Mouse (Mus musculus) WW6 (cell line): ENCODE measurements around the gene Fbln7.
A peak's percentile ranks its signal among the peaks of the same experiment; 100 is the strongest.

Experiments used
- DNase-seq: peaks from one replicate; pipeline ENCODE4 v3.0.0-alpha.2; 2013; ENCODE audit warnings: low read depth, low spot score

The Fbln7 gene

DNA sequence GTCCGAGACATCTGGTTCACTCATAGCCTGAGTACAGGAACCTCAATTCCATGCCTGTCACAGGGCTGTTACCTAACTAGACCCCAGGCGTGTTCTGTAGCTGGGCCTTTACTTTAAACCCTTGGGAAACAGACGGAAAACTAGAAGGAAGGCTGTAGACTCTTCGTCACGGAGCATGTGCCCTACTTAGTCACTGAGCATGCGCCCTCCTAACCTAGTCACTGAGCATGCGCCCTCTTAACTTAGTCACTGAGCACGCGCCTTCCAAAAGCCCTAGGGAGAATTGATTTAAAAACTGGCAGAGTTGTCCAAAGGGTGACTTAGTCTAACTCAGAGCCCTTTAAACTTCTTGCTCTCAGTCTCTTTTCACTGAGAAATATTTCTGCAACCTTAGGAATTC lies at the start of gene Fbln7:
Gene Fbln7, plus strand, starts transcription at position 346 of the 400 bp plus-strand sequence.
- DNase-seq, result no peak

- DNase-seq, result no peak
These were observed 46.5 kb upstream of the Fbln7 start for GRCm38 (mm10) chr2:128816311-128816710.

- DNase-seq, result no peak
These were observed 45.9 kb upstream of the Fbln7 start for GRCm38 (mm10) chr2:128816916-128817315.

- peak; percentile 33 for DNase-seq
These were observed 45.4 kb upstream of the Fbln7 start for GRCm38 (mm10) chr2:128817387-128817785.

GRCm38 (mm10) chr2:128817786-128818681 lies 44.7 kb upstream of the Fbln7 start, which contains the start of gene Tmem87b:
Gene Tmem87b (plus strand): TSS chr2:128818118.
- DNase-seq, result peak; percentile 76

DNA sequence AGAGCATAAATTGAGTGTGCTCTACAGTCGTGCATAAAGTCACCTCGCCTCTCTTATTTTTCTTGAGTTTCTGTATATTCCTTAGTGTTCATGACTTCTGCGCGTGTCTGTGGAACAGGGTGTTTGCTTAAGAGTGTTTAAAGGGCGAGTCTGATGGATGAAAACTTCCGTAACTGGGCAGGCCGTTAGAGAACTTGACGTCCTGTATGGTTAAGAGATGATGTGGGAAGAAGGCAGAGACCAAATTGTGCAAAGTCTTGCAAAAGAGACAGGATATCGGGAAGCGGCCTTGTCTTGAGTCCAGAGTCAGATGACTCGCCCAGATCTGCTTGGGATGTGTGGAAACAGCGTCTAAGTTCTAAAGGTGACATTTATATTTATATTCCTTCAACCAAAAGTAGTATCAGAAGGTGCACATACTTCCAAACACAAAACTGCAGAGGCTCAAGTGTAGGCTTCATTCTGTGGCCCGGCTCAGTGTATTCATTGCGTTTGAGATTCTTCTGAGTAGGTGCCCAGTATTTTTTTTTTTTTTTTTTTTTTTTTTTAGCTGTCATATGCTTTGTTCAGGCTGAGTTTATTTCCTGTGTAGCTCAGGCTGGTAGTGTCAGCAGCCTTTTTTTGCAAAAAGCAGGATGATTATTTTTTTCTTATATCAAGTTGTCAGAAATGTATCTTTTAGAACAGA lies 43.7 kb upstream of the Fbln7 start:
- no peak for DNase-seq

GRCm38 (mm10) chr2:128820631-128821030 lies 42.1 kb upstream of the Fbln7 start:
- DNase-seq, result no peak

DNA sequence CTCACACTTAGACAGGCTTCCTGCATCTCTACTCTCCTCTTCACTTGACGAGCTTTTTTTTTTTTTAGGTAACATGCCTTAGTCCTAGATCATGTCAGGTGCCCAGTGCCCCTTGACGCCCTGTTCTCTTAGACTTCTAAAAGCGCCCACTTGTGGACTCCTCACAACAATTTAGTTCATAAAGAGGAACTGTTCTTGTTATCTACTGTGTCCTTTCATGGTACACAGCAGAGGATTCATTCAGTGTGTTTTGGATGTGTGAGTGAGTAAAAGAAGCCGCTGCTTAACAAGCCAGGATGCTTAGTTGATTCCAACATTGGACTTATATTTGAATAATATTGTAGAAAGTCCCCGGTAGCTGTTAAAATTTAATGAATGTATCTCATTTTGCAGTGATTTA lies 38.9 kb upstream of the Fbln7 start:
- no peak for DNase-seq

- no peak for DNase-seq
These were observed 35.0 kb upstream of the Fbln7 start for GRCm38 (mm10) chr2:128827787-128828186.

DNA sequence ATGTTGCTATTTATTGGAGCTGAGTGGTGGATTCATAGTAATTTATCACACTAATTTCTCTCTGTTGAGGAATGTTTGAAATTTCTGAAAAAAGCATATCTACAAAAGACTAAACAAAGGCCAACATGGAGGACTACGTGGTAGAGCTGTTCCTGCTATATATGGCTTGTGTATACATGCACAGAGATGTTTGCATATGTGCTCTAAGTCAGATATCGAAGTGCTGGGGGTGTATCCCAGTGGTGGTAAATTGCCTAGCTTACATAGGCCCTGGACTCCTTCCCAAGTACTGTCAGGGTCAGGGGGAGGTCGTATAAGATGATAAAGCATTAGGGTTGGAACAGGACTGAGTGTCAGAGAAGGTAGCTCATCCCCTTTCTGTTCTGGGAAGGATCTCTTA lies 30.2 kb upstream of the Fbln7 start:
- no peak for DNase-seq

GRCm38 (mm10) chr2:128833035-128833434 lies 29.7 kb upstream of the Fbln7 start:
- DNase-seq, result no peak

- no peak for DNase-seq
These were observed 29.3 kb upstream of the Fbln7 start for GRCm38 (mm10) chr2:128833435-128833834.

DNA sequence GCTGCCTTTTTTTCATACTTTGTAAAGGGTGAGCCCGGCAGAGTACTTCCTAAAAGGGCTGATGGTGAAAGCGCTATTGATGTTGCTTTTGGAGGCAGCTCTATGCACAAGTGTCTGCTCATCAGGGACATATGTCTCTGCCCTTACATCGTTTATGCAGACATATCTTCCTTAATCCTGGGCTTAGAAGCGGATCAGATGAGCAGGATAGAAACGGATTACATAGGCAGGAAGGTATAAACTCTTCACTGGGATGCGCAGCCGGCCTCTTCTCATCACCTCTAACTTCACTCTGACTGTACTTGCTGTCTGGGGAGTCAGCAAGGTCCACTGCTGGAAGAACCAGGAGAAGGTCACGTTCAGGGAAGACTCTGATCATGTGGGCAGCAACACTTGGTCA lies 25.2 kb upstream of the Fbln7 start:
- no peak for DNase-seq

- no peak for DNase-seq
These were observed 24.2 kb upstream of the Fbln7 start for GRCm38 (mm10) chr2:128838611-128839010.

DNA sequence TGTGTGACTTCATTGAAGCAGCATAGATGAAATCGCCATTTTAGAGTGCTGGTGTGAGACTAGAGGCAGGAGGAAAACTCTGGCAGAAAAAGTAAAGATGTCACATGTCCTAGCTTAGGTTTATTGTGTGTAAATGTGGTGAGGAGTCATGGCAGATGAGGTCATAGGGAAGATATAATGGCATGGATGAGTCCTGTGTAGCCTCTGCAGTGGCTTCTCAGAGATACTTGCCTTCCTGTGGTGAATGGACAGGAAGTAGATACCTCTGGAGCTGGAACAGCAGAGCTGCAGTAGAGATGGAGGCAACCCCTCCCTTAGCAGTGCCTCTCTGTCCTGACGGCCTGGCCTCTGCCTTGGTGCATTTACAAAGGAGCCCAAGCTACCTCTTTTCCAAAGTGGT lies 23.3 kb upstream of the Fbln7 start:
- no peak for DNase-seq

DNA sequence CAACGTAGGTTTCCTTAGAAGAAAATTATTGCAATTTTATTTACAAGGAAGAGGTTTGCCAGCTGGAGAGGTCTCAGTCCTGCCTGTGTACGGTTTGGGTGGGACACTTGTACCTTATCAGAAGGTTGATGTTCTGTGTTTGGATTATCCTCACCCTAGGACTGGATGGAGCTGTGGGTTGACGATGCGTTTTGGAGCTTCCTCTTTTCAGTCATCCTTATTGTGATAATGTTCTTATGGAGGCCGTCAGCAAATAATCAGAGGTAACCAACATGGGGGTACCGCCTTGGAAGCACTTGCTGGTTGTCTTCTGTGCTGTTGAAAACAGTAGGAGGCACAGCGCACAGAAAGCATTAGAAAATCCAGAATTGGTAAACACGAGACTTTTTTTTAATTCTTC lies 20.3 kb upstream of the Fbln7 start:
- no peak for DNase-seq

DNA sequence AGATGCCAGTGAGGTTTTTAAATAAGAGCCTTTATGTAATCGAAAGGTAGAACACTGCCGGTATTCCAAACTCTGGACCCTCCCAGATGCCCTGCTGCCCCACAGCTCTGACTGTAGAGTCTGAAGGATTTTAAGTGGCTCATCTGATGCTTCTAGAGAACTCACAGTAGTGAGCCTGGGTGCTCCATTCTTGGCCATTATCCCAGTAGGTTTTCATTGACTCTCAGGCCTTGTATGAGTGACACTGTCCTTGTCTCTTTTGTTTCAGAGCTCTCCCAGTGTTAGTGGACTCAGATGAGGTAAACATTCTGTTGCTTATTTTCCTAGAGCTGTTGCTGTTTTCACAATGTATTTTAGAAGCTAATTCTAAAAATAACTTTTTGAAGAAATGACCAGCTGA lies 12.7 kb upstream of the Fbln7 start:
- no peak for DNase-seq

GRCm38 (mm10) chr2:128856673-128857072 lies 6.1 kb upstream of the Fbln7 start:
- no peak for DNase-seq

- DNase-seq, result no peak
These were observed 3.8 kb upstream of the Fbln7 start for GRCm38 (mm10) chr2:128858962-128859361.

GRCm38 (mm10) chr2:128859861-128860260 lies 2.9 kb upstream of the Fbln7 start:
- DNase-seq, result no peak

GRCm38 (mm10) chr2:128863777-128864331 lies 1.1 kb downstream of the Fbln7 start:
- DNase-seq, result no peak

DNA sequence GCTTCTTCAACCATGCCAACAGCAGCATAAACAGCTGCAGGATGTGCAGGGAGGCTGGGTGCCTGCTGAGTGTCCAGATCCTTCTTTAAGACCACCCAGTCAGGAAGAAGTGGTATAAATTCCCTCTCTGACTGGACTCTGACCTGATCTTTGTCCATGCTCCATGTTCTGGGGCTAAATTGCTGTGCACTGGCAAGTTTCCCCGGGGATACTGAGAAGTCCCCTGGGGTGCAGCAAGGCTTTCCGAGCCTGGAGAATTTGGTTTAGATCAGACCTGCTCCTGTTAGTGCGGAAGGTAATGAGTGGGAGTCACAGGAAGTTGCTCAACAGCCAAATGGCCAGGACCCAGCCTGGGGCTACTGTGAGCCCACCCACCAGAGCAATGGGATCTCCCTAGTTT lies 2.3 kb downstream of the Fbln7 start:
- no peak for DNase-seq

DNA sequence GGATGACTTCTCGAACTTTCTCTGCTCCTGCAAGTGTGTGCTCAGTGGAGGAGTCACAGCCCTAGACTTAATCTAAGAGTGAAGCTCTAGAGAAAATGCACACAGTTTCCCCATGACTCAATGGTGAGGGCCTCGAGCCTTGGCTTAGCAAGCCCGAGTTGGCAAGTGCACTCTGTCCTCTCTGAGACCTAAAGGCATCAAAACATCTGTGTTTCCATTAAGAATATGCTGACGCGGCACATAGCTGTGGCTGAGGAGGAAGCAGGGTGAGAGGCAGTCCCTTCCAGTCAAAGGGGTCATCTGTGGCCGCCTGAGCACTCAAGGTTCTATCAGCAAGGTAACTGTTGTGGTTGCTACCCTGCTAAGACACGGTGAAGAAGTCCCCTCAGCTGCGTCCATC lies 8.9 kb downstream of the Fbln7 start:
- DNase-seq, result no peak
